Mouse (Mus musculus) liver, embryonic 14.5 days (tissue): ENCODE measurements around the gene Olfr821. TPM values are rescaled to one million over a fixed set of nuclear protein-coding genes. Genes with fewer than 3 reads are reported as not detected.

Experiments
- ATAC-seq: fragments of 200-750 bp; cut with Nextera tagmentation; 2 replicates; pipeline ENCODE4 v1.8.0; 2017; ENCODE audit warnings: moderate number of reproducible peaks, mild to moderate bottlenecking, moderate library complexity; ENCODE audit not compliant: insufficient read depth
- DNase-seq, 3 experiments: peaks; one replicate each; pipeline ENCODE4 v3.0.0-alpha.2; 2012 to 2013; ENCODE audit warnings: low read depth in 3 of 3, low spot score in 3 of 3
- H3K27ac ChIP-seq: fragments of 300-500 bp; sonication (generic); 2 replicates; pipeline ENCODE4 v1.5.1; 2014; ENCODE audit warnings: moderate library complexity, mild to moderate bottlenecking, control low read depth, inconsistent platforms
- H3K27me3 ChIP-seq: fragments of 300-500 bp; sonication (generic); 2 replicates; pipeline ENCODE4 v1.6.1; 2014; ENCODE audit warnings: mild to moderate bottlenecking, low read length, moderate library complexity; ENCODE audit not compliant: control insufficient read depth, insufficient read depth
- H3K36me3 ChIP-seq: fragments of 300-500 bp; sonication (generic); replicated peaks from 2 replicates; pipeline ENCODE4 v1.6.1; 2014; ENCODE audit warnings: low read depth; ENCODE audit not compliant: control insufficient read depth, insufficient read depth
- H3K4me1 ChIP-seq, 2 experiments: fragments of 200-500 bp in 1 of 2; fragments of 300-500 bp in 1 of 2; sonication (generic) in 1 of 2; replicated peaks; 2 replicates each; pipeline ENCODE4 v1.6.1; 2012 to 2014; ENCODE audit warnings: antibody characterized with exemption in 1 of 2, inconsistent platforms in 1 of 2, low read length in 1 of 2; ENCODE audit not compliant: control insufficient read depth in 2 of 2, insufficient read depth in 2 of 2
- H3K4me2 ChIP-seq: fragments of 300-500 bp; sonication (generic); 2 replicates; pipeline ENCODE4 v1.6.1; 2014; ENCODE audit warnings: low read depth, mild to moderate bottlenecking, control low read depth, moderate library complexity
- H3K4me3 ChIP-seq, 2 experiments: fragments of 200-500 bp in 1 of 2; fragments of 300-500 bp in 1 of 2; sonication (generic) in 1 of 2; 2 replicates each; pipeline ENCODE4 v1.5.1; 2012 to 2014; ENCODE audit warnings: low read depth in 2 of 2, low read length in 2 of 2, mild to moderate bottlenecking in 2 of 2, control low read depth in 1 of 2, inconsistent platforms in 1 of 2, moderate library complexity in 1 of 2; ENCODE audit not compliant: insufficient read depth in 1 of 2
- H3K9ac ChIP-seq: fragments of 300-500 bp; sonication (generic); replicated peaks from 2 replicates; pipeline ENCODE4 v1.6.1; 2014; ENCODE audit warnings: mild to moderate bottlenecking, control low read depth, moderate library complexity
- H3K9me3 ChIP-seq: fragments of 300-500 bp; sonication (generic); 2 replicates; pipeline ENCODE4 v1.6.1; 2016; ENCODE audit warnings: low read length, mixed read lengths; ENCODE audit not compliant: control insufficient read depth
- CTCF ChIP-seq: IDR thresholded peaks from 2 replicates; pipeline ENCODE4 v1.5.1; 2016; ENCODE audit warnings: antibody characterized with exemption, low read depth, control low read depth
- EP300 ChIP-seq: IDR thresholded peaks from 2 replicates; pipeline ENCODE4 v1.6.1; 2016; ENCODE audit warnings: antibody characterized with exemption, low read depth
- WGBS: fragments of 180-500 bp; shearing (Covaris S2); extraction: QIAGEN DNeasy Blood & Tissue Kit; methylation state at CpG from one replicate; pipeline ENCODE4 v1.1.7; 2014; ENCODE audit not compliant: insufficient replicate concordance; 5-methylcytosine and 5-hydroxymethylcytosine counted together
- polyA plus RNA-seq, 2 experiments: library from polyadenylated mRNA; depleted of rRNA in 1 of 2; stranded (reverse) in 1 of 2; unstranded in 1 of 2; fragments of >200 nt; fragmentation: Nextera tagmentation in 1 of 2; extraction: Ambion mirVana in 1 of 2; gene quantifications; 2 replicates each; pipeline versions ENCODE4 v1.2.1 to v1.2.3; 2012 to 2014

Olfr821 gene
- polyA plus RNA-seq, 2 experiments, result not detected

DNA sequence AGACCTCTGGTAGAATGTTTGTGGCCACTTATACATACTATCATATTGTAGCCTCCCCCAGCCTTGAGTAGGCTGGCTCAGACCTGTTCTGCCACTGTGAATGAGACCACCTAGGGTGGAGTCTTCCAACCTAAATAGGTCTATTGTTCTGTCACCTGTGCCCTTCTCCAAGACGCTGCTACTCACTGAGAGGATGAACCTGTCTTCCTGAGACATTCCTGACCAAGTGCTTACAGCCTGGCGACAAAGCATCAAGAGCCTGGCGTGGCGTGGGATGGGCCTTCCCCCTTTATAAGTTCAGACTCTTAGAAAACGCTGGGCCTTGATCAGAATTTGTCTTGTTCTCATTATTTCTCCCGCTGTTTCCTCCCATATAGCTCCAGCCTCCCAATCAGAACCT, 6.9 kb downstream of the Olfr821 start:
- whole genome bisulfite sequencing, result 50% methylated on average over 6 of the region's 6 CpGs
- DNase-seq (no peak), ATAC-seq (no peak)
- H3K27ac ChIP-seq, result no peak overlapping the region
- H3K9me3 ChIP-seq, result no peaks in the 10 kb centered on the region
- TF ChIP-seq CTCF (no peak), EP300 (no peak)
- H3K27me3 ChIP-seq, result no peaks in the 10 kb centered on the region
- no peak overlapping the region for H3K4me3 ChIP-seq
- no peaks in the 10 kb centered on the region for H3K36me3 ChIP-seq
- H3K4me1 ChIP-seq, result no peaks in the 10 kb centered on the region
- H3K9ac ChIP-seq, result no peak overlapping the region
- H3K4me2 ChIP-seq, result no peak overlapping the region

- H3K9me3 ChIP-seq, result no peaks in the 10 kb centered on the region
- H3K4me2 ChIP-seq, result no peak within 1 kb of the TSS
- no peak within 1 kb of the TSS for H3K27ac ChIP-seq
- no peak for ATAC-seq
- no peaks in the 10 kb centered on the region for H3K36me3 ChIP-seq
- no peaks in the 10 kb centered on the region for H3K27me3 ChIP-seq
- no peaks in the 10 kb centered on the region for H3K4me1 ChIP-seq
- no peak within 1 kb of the TSS for H3K9ac ChIP-seq
- TF ChIP-seq CTCF (no peak), EP300 (no peak)
- DNase-seq, result no peak
- no peak within 1 kb of the TSS for H3K4me3 ChIP-seq
These were observed 40.8 kb downstream of the Olfr821 start, which contains the start of gene Olfr822 for GRCm38 (mm10) chr10:130070910-130071309. Olfr822 (plus strand) TSS chr10:130071210.

Other genes starting within 250 kb of the Olfr821 start
- not detected in 2 replicates for gene Olfr810, start 235.4 kb upstream of the Olfr821 start, polyA plus RNA-seq (2012; rRNA removed)
- gene Olfr810, start 235.4 kb upstream of the Olfr821 start, polyA plus RNA-seq (2014; fragmentation: Nextera tagmentation; extraction: Ambion mirVana), result not detected in 2 replicates
- not detected in 2 replicates for gene Olfr811, start 226.0 kb upstream of the Olfr821 start, polyA plus RNA-seq (2012; rRNA removed)
- not detected in 2 replicates for gene Olfr811, start 226.0 kb upstream of the Olfr821 start, polyA plus RNA-seq (2014; fragmentation: Nextera tagmentation; extraction: Ambion mirVana)
- not detected in 2 replicates for gene Olfr812, start 184.3 kb upstream of the Olfr821 start, polyA plus RNA-seq (2012; rRNA removed)
- not detected in 2 replicates for gene Olfr812, start 184.3 kb upstream of the Olfr821 start, polyA plus RNA-seq (2014; fragmentation: Nextera tagmentation; extraction: Ambion mirVana)
- not detected in 2 replicates for gene Olfr813, start 175.0 kb upstream of the Olfr821 start, polyA plus RNA-seq (2012; rRNA removed)
- gene Olfr813, start 175.0 kb upstream of the Olfr821 start, polyA plus RNA-seq (2014; fragmentation: Nextera tagmentation; extraction: Ambion mirVana), result not detected in 2 replicates
- not detected in 2 replicates for gene Olfr814, start 150.5 kb upstream of the Olfr821 start, polyA plus RNA-seq (2012; rRNA removed)
- not detected in 2 replicates for gene Olfr814, start 150.5 kb upstream of the Olfr821 start, polyA plus RNA-seq (2014; fragmentation: Nextera tagmentation; extraction: Ambion mirVana)
- not detected in 2 replicates for gene Olfr815, start 124.5 kb upstream of the Olfr821 start, polyA plus RNA-seq (2012; rRNA removed)
- not detected in 2 replicates for gene Olfr815, start 124.5 kb upstream of the Olfr821 start, polyA plus RNA-seq (2014; fragmentation: Nextera tagmentation; extraction: Ambion mirVana)
- gene Olfr816, start 114.8 kb upstream of the Olfr821 start, polyA plus RNA-seq (2012; rRNA removed), result not detected in 2 replicates
- gene Olfr816, start 114.8 kb upstream of the Olfr821 start, polyA plus RNA-seq (2014; fragmentation: Nextera tagmentation; extraction: Ambion mirVana), result not detected in 2 replicates
- not detected in 2 replicates for gene Olfr818, start 81.2 kb upstream of the Olfr821 start, polyA plus RNA-seq (2012; rRNA removed)
- gene Olfr818, start 81.2 kb upstream of the Olfr821 start, polyA plus RNA-seq (2014; fragmentation: Nextera tagmentation; extraction: Ambion mirVana), result not detected in 2 replicates
- not detected in 2 replicates for gene Olfr819, start 63.1 kb upstream of the Olfr821 start, polyA plus RNA-seq (2012; rRNA removed)
- gene Olfr819, start 63.1 kb upstream of the Olfr821 start, polyA plus RNA-seq (2014; fragmentation: Nextera tagmentation; extraction: Ambion mirVana), result not detected in 2 replicates
- not detected in 2 replicates for gene Olfr247, start 54.2 kb upstream of the Olfr821 start, polyA plus RNA-seq (2012; rRNA removed)
- not detected in 2 replicates for gene Olfr247, start 54.2 kb upstream of the Olfr821 start, polyA plus RNA-seq (2014; fragmentation: Nextera tagmentation; extraction: Ambion mirVana)
- not detected in 2 replicates for gene Gm10310, start 45.3 kb upstream of the Olfr821 start, polyA plus RNA-seq (2012; rRNA removed)
- not detected in 2 replicates for gene Gm10310, start 45.3 kb upstream of the Olfr821 start, polyA plus RNA-seq (2014; fragmentation: Nextera tagmentation; extraction: Ambion mirVana)
- gene Olfr820, start 17.7 kb upstream of the Olfr821 start, polyA plus RNA-seq (2012; rRNA removed), result not detected in 2 replicates
- gene Olfr820, start 17.7 kb upstream of the Olfr821 start, polyA plus RNA-seq (2014; fragmentation: Nextera tagmentation; extraction: Ambion mirVana), result not detected in 2 replicates
- not detected in 2 replicates for gene Olfr822, start 40.9 kb downstream of the Olfr821 start, polyA plus RNA-seq (2012; rRNA removed)
- not detected in 2 replicates for gene Olfr822, start 40.9 kb downstream of the Olfr821 start, polyA plus RNA-seq (2014; fragmentation: Nextera tagmentation; extraction: Ambion mirVana)
- gene Olfr823, start 85.0 kb downstream of the Olfr821 start, polyA plus RNA-seq (2012; rRNA removed), result not detected in 2 replicates
- not detected in 2 replicates for gene Olfr823, start 85.0 kb downstream of the Olfr821 start, polyA plus RNA-seq (2014; fragmentation: Nextera tagmentation; extraction: Ambion mirVana)
- not detected in 2 replicates for gene Olfr824, start 99.7 kb downstream of the Olfr821 start, polyA plus RNA-seq (2012; rRNA removed)
- gene Olfr824, start 99.7 kb downstream of the Olfr821 start, polyA plus RNA-seq (2014; fragmentation: Nextera tagmentation; extraction: Ambion mirVana), result not detected in 2 replicates
- gene Olfr825, start 136.4 kb downstream of the Olfr821 start, polyA plus RNA-seq (2012; rRNA removed), result not detected in 2 replicates
- not detected in 2 replicates for gene Olfr825, start 136.4 kb downstream of the Olfr821 start, polyA plus RNA-seq (2014; fragmentation: Nextera tagmentation; extraction: Ambion mirVana)
- gene Olfr826, start 153.8 kb downstream of the Olfr821 start, polyA plus RNA-seq (2012; rRNA removed), result not detected in 2 replicates
- not detected in 2 replicates for gene Olfr826, start 153.8 kb downstream of the Olfr821 start, polyA plus RNA-seq (2014; fragmentation: Nextera tagmentation; extraction: Ambion mirVana)
- not detected in 2 replicates for gene Olfr827, start 184.1 kb downstream of the Olfr821 start, polyA plus RNA-seq (2012; rRNA removed)
- gene Olfr827, start 184.1 kb downstream of the Olfr821 start, polyA plus RNA-seq (2014; fragmentation: Nextera tagmentation; extraction: Ambion mirVana), result not detected in 2 replicates
- gene Neurod4, start 249.9 kb downstream of the Olfr821 start, polyA plus RNA-seq (2012; rRNA removed), result not detected in 2 replicates
- not detected in 2 replicates for gene Neurod4, start 249.9 kb downstream of the Olfr821 start, polyA plus RNA-seq (2014; fragmentation: Nextera tagmentation; extraction: Ambion mirVana)